Mouse (Mus musculus) CD4-positive, CD25-positive, alpha-beta regulatory T cell, adult 2 months (primary cell): Measurements from ENCODE around the gene Tmed1.
A peak's percentile ranks its signal among the peaks of the same experiment; 100 is the strongest.
"Not testable (repeated sequence)": the region's sequence is repeated elsewhere in the genome, so short reads cannot be mapped to it uniquely, and the experiment has no call there.

Experiments used
- DNase-seq: peaks from one replicate; pipeline ENCODE4 v3.0.0-alpha.2; 2012; ENCODE audit warnings: low read depth, low spot score

Tmed1 gene

DNA sequence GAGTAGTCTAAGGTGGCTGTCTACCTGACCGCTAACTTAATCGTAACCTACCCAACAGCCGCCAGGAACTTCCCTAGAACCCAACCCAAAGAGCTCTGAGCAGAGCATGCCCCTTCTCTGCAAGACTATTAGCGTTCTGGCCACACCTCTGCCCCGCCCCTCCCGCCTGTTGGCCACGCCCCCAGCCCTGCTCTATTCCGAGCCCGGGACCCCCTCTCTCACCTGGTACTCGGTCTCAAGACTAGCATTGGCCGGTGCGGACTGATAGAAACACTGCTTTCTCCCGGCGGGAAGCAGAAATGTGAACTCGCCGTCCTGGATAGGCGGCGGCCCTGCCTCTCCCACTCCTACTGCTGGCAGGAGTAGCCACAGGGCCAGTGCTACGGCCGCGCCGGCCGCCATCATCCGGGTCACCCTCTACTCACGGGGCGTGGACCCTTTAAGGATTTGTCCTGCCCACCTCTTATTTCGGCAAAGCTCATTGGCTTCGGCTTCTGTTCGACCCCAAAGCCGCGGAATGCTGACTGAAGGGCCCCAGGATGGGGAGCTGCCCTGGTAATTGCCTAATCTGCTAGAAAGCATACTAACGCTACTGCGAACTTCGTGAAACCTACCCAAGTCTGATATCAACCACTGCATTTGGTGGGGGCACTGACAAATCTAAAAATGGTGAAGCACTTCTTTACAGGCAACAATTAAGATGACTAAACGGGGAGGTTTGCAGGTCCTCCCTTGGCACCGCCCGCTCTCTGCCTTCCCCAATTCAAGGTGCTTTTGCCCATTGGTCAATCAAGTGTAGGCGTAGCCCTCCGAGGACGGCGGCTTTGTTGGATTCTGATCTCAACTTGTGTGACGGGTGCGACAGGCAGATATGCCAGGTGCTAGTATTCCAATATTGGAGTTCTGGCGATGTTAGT lies at the start of gene Tmed1:
TSS of gene Tmed1 (minus strand) at position 481 of the 917 bp plus-strand sequence.
- DNase-seq: peak; percentile 83

DNA sequence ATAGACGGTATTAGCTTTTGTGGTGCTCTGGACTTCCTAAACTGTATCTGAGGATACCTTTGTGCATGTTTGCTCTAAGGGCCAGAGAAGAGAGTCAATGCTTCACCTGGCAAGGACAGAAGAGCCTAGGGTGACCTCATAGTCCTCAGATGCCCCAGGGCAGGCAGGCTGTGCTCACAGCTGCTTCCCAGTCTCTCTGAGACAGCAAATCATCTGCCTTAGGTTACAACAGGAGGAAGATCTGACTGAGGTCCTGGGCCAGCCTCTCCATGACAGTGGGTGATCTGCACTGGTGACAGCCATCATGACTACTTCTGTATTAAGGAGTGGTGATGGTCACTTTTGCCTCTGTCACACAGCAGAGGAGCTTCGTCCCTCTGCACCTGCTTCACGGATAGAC lies 49.1 kb upstream of the Tmed1 start:
- DNase-seq: no peak

DNA sequence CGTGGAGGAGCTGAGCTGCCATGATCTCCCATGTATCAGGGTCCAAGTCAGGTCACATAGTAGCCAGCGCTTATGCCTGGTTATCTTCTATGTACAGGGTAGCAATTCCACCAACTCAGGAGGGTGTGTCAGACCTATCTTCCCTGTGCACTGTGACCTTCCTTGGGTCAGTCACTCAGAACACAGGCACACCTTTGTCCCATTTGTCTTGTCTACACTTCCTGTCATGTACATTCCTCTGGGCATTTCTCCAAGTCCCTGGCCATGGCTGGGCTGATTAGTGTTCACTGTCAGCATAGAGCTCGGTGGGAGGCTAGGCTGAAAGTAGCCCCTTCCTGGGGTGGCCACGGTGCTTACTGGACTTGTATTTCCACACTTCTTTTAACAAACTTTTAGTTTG lies 48.3 kb upstream of the Tmed1 start:
- no peak for DNase-seq

DNA sequence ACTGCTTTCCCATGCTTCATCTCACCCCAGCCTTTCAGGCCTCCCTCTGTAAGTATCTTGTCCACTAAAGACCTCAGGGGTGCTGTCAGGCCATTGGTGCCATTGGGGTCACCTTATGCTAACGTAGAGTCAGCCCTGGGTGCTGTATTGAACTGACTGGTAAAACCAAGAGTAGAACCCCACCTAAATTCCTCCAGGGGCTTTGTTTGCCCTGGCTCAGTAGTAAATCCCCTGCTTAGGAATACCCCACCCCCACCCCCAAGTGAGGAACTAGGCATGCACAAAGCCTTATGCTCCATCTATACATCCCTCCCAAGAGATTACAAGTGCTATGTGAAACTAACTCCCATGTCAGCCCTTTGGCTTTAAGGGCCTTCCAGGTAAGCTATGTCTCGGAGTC lies 47.5 kb upstream of the Tmed1 start:
- DNase-seq: no peak

DNA sequence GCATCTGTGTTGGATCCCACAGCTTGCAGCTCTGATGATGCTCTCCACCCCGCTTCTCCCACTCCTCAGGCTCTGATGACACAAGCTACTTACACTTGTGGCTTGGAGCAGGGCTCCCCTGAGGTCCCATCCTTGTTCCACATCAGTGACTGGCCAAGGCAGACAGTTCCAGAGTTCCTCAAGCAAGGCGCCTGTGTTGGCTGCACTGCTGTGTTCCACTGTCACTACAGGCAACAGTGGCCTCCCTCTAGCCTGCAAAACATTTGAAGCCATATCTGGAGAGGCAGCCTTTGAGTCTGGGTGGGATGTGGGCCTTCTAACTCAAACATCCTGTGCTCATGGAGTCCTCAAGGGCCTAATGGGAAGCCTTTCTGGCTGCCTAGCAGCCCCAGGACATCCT lies 46.9 kb upstream of the Tmed1 start:
- DNase-seq: no peak

DNA sequence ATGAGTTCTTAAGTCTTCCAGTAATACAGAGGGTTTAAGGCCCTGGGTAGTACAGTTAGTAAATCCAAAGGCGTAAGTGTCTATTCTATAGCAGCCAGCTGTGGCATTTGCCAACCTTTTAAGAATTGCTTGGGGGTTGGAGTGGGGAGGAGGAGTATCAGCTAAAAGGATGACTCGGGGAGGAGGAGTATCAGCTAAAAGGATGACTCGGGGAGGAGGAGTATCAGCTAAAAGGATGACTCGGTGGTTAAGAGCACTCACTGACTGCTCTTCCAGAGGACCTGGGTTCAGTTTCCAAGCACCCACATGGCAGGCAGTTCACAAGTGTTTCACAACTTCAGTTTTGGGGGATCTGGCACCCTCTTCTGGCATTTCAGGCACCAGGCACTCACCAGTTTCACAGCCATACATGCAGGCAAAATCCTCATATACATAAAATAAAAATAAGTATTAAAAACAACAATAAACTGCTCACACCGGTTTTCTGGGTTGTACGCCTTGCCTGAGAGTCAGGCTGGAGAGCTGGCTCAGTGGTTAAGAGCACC lies 45.2 kb upstream of the Tmed1 start:
- no peak for DNase-seq

DNA sequence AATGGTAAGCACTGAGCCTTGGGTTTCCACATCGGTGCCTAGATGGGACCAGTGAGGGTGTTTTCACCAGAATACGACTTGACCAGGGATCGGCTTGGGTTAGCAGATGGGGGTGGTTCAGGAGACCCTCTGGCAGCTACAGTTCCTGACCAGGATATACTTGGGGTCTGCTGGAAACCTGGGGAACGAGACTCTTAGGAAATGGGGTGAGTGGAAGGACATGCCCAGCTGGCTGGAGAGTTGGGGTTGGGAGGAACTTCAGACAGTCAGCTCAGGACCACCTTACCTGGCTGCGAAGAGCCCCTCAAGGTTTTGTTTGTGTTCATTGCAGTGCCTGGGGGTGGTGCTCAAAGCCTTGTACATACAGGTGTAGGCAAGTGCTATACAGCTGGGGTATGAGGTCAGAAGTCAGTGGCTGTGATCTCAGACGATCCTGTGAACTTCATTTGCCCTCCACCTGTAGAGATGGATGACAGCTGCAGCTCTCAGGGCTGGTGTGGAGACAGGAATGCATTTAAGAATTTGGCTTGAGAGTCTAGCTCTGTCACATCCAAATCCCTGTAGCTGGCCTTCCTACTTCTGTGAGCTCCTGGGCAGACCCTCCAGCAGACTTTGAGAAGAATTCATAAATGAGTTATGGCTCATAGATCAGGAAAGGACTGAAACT lies 43.7 kb upstream of the Tmed1 start:
- no peak for DNase-seq

DNA sequence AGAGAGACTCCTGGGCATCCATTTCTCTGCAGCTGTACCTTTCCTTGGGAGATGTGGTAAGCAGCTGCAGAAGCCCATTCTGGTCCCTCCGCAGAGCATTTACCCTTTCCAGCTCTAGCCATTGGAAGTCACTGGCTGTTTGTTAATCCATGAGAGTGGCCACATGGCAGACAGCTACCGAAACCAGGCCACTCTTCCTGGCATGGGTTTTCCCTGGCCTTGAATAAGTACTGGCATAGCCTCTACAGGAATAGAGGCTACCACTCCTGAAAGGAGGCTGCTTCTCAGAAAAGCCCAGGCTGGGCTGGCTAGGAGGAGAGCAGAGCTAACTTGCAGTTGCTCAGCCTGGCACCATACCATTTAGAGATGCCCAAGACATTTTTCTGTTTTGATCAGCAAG lies 41.0 kb upstream of the Tmed1 start:
- DNase-seq: no peak

DNA sequence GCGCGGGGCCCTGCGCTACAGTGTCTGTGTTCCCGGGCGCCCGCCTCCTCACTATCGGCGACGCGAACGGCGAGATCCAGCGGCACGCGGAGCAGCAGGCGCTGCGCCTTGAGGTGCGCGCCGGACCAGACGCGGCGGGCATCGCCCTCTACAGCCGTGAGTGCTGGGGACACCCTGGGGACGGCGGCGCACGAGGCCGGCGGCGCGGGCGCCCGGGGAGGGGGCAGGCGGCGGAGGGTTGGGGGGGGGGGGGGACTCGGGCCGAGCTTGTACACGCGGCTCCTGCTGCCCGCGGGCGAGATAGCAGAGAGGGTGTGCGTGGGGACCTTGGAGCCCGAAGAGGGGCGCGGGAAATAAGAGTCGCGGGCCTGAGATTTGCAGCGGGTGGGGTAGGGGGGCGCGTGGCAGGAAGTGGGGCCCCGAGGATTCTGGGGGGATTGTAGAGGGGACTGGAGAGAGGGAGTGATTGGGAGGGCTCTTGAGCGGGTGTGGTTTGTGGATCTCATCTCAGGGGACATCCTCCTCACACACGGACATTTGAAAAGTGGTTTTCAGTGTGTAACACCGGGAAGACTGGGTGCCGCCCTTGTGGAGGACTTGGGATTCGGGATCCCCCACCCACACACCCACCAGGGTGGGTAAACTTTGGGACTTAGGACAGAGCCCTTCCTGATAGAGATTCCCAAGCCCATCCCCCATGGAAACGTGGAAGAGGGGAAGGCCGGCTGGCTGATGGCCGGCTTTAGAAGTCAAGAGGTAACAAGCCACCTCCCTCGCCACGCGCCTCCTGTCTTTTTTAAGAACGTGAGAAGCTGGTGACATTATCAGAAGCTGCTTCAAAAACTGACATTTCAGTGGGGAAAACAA lies 37.3 kb upstream of the Tmed1 start:
- peak; percentile 77 for DNase-seq

DNA sequence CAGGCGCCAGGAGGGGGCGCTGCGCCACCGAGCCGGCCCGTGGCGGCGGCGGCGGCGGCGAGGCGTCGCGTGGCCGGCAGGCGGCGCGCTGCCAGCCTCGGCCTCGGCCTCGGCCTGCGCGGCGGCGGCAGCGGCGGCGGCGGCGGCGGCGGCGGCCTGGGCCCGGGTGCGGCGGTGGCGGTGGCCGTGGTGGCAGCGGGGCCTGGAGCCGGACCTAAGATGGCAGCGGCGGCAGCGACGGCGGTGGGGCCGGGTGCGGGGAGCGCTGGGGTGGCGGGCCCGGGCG lies 36.7 kb upstream of the Tmed1 start, which contains the start of gene Carm1:
TSS of gene Carm1 (plus strand) at position 106 of the 286 bp plus-strand sequence.
- no peak for DNase-seq

DNA sequence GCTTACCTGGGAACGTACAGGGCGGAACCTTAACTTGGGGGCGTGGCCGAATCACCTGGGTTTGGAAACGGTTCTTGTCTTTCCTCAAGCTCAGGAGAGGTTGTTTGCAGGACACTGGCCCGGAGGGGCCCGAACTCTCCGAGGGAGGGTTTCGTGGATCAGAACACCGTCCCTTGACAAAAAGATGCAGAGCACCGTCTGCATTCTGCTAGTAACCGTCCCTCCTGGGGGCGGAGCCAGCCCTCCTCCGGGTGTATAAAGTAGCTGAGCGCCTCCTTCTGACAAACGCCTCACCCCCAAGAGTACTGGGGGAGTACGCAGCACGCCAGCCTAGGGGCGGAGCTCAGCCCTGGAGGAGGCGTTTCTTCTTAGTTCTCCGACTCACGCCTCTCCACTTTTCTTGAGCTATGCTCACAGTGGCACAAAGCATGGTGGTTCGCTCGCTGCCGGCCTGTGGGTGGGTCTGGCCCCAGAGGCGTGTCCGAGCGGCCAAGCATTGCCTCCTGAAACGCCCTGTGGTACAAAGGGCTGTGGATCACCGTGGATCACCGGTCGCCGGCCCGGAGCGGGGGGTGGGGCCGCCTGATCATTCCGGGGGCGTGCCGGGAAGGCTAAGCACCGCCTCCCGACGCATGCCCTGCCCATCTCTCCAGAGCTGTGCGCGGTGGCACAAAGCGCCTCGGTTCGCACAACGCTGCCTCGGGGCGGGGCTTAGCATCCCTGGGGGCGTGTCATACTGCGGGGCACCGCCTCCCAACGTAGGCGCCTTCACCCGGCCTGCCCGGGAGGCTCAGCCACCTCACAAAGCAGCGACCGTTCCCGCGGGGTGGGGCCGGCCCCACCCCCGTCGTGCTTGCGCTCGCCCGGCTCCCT lies 36.1 kb upstream of the Tmed1 start:
- peak; percentile 99 for DNase-seq

DNA sequence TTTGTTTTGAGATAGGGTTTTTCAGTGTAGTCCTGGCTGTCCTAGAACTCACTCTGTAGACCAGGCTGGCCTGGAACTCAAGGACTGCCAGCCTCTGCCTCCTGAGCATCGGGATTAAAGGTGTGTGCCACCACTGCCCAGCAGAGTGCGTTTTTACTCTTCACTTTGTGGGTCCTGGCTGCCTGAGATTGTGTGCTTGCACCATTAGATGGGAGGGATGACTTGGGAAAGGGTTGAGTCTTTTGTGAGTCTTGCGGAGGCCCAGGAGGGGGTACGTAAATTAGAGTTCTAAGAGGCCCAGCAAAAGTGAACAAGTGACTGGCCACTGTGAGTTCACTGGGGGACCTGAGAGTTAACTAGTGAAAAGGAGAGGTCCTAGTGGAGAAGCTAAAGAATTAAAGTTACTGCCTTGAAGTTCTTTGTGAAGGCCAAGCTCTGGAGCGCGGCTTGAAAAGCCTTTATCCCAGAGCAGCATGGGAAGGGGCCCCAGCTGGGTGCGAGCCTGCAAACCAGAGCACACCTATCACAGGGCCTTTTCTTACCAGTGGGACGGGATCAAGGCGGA lies 35.4 kb upstream of the Tmed1 start:
- no peak for DNase-seq

DNA sequence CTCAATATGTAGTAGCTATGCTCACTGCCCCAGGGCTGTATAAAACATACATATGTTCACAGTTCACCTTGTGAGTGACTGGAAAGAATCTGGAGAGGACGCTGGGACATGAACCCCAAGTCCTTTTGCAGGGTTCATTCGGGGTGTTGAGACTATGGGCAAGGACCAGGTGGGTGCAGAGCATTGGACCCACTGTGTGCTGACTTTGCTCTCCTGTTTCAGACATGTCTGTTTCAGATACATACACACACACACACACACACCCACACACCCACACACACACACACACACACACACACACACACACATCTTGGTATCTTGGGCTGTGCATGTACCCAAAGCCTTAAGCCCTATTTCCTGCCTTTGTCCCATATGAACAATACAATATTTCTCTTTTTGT lies 31.9 kb upstream of the Tmed1 start:
- DNase-seq: not testable (repeated sequence)

DNA sequence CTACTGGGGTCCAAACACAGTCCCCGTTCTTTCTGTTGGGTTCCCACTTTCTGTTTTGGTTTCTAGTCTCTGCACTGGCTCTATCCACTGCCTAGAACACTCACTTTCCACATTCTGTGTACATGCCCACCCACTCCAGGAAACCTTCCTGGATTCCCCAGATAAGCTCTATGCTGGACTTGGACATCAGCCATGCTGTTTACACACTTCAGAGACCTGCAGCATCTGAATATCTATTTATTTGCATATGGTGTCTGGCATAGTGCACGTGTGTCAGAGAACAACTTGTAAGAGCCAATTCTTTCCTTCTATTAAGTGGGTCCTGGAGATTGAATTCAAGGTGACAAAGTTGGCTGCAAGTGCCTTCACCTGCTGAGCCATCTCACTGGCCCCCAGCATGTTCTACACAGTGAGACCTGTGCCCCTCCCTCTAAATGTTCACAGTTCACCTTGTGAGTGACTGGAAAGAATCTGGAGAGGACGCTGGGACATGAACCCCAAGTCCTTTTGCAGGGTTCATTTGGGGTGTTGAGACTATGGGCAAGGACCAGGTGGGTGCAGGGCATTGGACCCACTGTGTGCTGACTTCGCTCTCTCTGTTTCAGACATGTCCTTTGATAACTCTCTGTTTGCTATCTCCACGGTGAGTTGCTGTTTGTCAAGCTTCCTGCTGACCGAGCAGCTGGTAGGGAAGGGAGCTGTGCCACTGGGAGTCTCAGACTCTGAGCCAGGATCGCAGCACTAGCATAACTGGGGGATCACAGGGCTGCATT lies 30.1 kb upstream of the Tmed1 start:
- DNase-seq: no peak

DNA sequence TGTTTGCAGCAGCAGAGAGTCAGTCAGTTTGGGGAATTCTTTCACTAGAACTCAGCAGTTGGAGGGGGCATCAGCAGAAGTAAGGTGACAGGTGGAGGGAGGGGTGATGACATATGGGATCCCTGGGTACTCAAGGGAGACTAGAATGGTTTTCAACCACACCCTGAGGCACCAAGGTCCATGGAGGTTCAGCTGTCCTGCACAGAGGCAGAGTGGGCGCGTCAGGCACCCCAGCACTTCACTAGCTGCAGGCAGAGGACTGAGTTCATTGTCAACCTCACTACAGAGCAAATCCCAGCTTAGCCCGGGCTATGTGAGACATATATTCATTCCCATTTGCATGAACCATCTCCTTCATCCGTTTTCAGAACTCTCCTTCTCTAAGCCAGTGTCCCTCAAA lies 27.0 kb upstream of the Tmed1 start:
- no peak for DNase-seq

DNA sequence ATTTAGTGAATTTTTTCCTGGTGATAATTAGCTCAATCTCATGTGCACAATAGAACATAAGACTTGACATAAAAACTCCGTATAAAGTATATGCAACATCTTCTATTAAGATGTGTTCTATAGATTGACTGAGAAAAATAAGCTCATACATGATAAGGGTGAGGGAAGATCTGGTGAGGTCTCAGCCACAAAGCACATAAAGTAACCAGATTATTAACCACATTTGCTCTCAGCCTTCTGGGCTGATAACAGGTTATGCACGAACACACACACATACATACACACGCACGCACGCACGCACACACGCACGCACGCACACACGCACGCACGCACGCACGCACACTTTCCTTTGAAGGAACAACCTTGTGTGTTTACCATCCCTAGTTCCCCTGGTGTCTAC lies 26.4 kb upstream of the Tmed1 start:
- no peak for DNase-seq

DNA sequence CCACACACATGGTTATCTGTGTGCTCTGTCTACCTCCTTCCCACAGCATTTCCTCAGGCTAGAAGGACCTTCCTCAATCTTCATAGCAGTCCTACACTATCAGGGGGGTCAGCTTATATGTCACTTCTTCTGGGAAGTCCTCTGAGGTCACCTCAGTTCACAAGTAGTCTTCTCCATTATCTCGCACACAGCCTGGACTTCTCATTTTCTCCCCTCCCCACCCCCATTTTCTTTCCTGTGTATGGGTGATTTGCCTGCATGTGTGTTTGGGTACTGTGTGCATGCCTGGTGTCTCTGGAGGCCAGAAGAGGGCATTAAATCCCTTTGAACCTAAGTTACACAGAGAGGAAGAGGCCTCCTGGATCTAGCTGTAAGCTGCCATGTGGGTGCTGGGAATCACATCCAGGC lies 17.9 kb upstream of the Tmed1 start:
- no peak for DNase-seq

DNA sequence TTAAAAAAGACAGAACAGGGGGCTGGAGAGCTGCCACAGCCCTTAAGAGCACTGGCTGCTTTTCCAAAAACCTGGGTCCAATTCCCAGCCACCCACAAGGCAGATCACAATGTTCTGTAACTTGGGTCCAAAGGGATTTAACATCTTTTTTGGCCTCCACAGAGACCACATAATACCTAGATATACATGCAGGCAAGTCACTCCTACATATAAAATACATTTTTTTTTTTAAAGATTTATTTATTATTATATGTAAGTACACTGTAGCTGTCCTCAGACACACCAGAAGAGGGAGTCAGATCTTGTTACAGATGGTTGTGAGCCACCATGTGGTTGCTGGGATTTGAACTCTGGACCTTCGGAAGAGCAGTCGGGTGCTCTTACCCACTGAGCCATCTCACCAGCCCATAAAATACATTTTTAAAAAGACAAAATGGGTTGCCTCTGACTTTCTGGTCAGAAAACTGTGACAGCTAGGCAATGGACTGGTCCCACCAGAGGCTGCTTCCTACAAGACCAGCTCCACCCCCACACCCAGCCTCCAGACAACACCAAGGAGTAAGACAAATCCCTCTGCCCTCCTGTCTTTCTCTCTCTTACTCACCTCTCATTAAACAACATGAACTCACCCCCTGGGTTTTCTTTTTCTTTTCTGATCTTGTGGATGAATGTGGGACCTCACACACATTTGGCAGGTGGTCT lies 17.2 kb upstream of the Tmed1 start:
- DNase-seq: no peak

DNA sequence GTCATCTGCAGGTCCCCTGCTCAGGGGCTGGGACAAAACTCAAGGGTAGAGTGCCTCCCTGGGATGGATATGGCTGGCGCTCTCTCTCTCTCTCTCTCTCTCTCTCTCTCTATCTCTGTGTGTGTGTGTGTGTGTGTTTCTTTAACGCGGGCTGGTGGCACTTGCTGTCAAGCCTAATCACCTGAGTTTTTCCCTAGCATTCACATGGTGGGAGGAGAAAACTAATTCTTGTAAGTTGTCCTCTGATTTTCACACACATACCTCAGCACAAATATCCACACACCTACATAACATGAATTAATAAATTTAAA lies 16.5 kb upstream of the Tmed1 start:
- no peak for DNase-seq
